Mouse (Mus musculus) olfactory bulb, adult 2 months (tissue): ENCODE measurements around the gene Wdr76. TPM values are rescaled to one million over a fixed set of nuclear protein-coding genes. Genes with fewer than 3 reads are reported as not detected.
"Not testable (repeated sequence)": the region's sequence is repeated elsewhere in the genome, so short reads cannot be mapped to it uniquely, and the experiment has no call there.

Experiments
- H3K27ac ChIP-seq: fragments of 200-500 bp; 2 replicates; pipeline ENCODE4 v1.5.1; 2012; ENCODE audit warnings: low read depth, low read length; ENCODE audit not compliant: insufficient read depth
- H3K4me1 ChIP-seq: fragments of 200-500 bp; 2 replicates; pipeline ENCODE4 v1.6.1; 2012; ENCODE audit warnings: low read length; ENCODE audit not compliant: control insufficient read depth, insufficient read depth
- H3K4me3 ChIP-seq: fragments of 200-500 bp; 2 replicates; pipeline ENCODE4 v1.5.1; 2012; ENCODE audit warnings: mild to moderate bottlenecking, low read depth, low read length, moderate library complexity; ENCODE audit not compliant: insufficient read depth
- CTCF ChIP-seq: fragments of 200-500 bp; IDR thresholded peaks from 2 replicates; pipeline ENCODE4 v1.5.1; 2012; ENCODE audit warnings: low read depth, mild to moderate bottlenecking, low read length, moderate library complexity; ENCODE audit not compliant: insufficient read depth
- POLR2A ChIP-seq: fragments of 200-500 bp; IDR thresholded peaks from 2 replicates; pipeline ENCODE4 v1.6.1; 2012; ENCODE audit warnings: mild to moderate bottlenecking, low read depth, low read length, moderate library complexity; ENCODE audit not compliant: insufficient read depth
- WGBS: fragments of 180-500 bp; shearing (Covaris S2); methylation state at CpG from one replicate; pipeline ENCODE4 v1.1.7; 2018; 5-methylcytosine and 5-hydroxymethylcytosine counted together
- polyA plus RNA-seq: library from polyadenylated mRNA; stranded (reverse); fragments of >200 nt; gene quantifications from 2 replicates; pipeline ENCODE4 v1.2.4, GENCODE M21; 2012; ENCODE audit warnings: low replicate concordance; ENCODE audit not compliant: missing spikeins, insufficient read depth, insufficient read length

Wdr76 gene
- not detected in 2 replicates for polyA plus RNA-seq

DNA sequence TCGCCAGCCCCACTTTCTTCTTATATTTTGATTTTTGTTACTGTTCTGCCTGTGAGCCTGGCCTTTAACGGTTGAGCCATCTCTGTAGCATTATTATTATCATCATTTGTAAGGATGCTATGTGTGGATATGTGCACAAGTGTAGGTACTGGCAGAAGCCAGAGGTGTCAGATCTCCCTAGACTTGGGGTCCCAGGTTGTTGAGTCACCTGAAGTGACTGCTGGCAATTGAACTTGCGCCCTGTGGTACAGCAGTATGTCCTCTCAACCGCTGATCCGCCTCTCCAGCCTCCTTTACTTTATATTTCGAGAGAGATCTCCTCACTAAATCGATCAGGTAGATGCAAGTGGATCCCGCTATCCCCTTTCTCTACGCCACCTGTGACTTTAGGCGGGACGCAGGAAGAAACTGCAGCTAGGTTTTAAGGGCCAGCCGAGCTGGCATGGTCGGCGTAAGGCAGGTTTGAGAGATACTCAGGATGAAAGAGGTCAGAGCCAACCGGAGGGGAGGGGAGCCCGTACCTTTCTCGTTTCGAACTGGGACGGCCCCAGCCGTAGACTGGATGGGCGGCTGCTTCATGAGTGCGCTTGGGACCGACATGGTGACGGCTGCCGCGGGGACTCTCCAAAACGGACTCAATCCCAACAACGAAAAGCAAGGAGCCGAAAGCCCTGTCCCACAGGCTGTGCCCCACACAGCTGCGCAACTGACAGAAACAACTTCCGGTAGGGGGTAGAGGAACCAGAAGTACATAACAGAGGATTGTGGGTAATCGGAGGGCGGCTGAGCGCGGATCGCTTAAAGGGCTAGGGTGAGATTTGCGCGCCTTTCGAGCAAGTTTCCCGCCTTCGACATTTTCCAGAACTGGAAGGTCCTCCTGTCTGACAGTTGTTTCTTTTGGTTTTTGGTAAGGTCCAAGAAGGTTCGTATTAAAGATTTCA, at the start of gene Wdr76, which contains the start of gene Mfap1a:
Gene Wdr76, plus strand, starts transcription at position 782 of the 941 bp plus-strand sequence.
Gene Mfap1a, minus strand, starts transcription at position 724 of the 941 bp plus-strand sequence.
- H3K27ac ChIP-seq, H3K4me1 ChIP-seq: not testable (repeated sequence)
- peak; percentile 70 for TF ChIP-seq POLR2A
- H3K4me3 ChIP-seq = peak within 1 kb of the TSS; percentile 97
- 3% methylated on average over 42 of the region's 42 CpGs for WGBS

DNA sequence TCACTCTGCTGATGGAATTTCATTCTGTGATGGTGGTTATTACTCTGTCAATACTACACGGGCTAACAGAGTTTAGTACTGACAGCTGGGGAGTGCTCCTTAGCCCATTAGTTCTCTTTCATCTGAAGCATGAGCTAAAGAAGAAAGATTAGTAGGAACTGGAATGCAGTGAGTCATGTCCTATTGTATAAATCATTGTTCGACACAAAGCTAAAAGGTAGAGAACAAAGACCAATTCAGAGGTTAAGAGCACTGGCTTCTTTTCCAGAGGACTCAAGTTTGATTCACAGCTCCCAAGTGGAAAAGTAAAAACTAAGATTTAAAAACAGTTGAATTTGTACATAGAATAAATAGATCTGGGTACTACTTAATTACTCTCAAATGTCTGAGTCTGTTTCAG, 46.5 kb upstream of the Wdr76 start:
- 48% methylated on average over 2 of the region's 2 CpGs for WGBS
- TF ChIP-seq CTCF (no peak), POLR2A (no peak)
- Histone ChIP-seq H3K4me3 (no peak overlapping the region), H3K27ac (no peak overlapping the region), H3K4me1 (no peaks in the 10 kb centered on the region; the same call in 1 of the 2 replicates)

DNA sequence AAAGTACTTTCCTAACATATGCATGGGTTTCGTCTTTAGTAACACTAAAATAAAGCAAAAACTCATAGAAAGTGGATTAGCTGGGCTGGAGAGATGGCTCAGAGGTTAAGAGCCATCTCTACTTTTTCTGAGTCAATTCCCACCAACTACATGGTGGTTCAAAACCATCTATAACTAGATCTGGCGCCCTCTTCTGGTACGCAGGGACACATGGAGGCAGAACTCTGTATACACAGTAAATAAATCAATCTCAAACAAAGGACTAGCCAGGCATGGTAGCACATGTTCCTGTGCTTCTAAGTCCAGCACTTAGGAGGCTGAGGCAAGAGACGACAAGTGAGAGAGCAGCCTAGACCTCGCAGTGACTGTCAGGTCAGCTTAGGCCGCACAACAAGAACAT, 37.5 kb upstream of the Wdr76 start:
- not testable (repeated sequence) for H3K4me1 ChIP-seq, H3K4me3 ChIP-seq, H3K27ac ChIP-seq
- WGBS = 88% methylated on average over 1 of the region's 6 CpGs

DNA sequence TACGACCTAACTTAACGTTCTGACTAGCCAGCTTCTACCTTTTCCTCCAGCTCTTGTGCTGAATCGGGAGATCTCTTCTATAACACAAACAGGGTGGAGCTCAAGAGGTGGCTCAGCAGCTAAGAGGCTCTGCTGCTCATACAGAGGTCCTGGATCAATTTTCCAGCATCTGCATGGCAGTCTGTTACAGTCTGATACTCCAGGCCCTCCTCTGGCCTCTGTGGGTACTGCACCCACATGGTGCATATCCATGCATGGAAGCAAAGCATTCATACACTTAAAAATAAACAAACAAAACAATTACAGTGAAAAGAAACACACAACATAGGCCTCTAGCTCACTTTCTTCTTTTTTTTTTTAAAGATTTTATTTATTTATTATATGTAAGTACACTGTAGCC, 33.7 kb upstream of the Wdr76 start:
- H3K4me3 ChIP-seq, H3K4me1 ChIP-seq, H3K27ac ChIP-seq: not testable (repeated sequence)
- WGBS = 91% methylated on average over 3 of the region's 3 CpGs

- H3K27ac ChIP-seq = peak within 1 kb of the TSS; percentile 8; the same call in 1 of the 2 replicates
- not testable (repeated sequence) for H3K4me1 ChIP-seq
- 5% methylated on average over 40 of the region's 41 CpGs for WGBS
- peak within 1 kb of the TSS; percentile 70 for H3K4me3 ChIP-seq
- TF ChIP-seq POLR2A = peak; percentile 59
Observed at GRCm38 (mm10) chr2:121473301-121474179, 33.0 kb upstream of the Wdr76 start, which contains the start of gene Mfap1b. Gene Mfap1b (minus strand): TSS chr2:121474067.

DNA sequence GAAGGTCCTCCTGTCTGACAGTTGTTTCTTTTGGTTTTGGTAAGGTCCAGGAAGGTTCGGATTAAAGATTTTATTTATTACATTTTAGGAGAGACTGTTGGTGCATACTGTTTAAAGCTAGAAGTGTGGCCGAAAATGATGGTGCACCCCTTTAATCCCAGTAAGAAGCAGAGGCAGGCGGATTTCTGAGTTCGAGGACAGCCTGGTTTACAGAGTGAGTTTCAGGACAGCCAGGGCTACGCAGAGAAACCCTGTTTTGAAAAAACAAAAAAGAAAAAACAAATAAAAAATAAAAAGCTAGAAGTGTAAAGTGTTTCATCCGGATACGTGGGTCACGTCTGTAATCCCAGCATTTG, 32.4 kb upstream of the Wdr76 start:
- Histone ChIP-seq H3K4me3 (peak overlapping the region; percentile 70), H3K4me1 (no peaks in the 10 kb centered on the region), H3K27ac (peak overlapping the region; percentile 8; the same call in 1 of the 2 replicates)
- WGBS = 33% methylated on average over 8 of the region's 8 CpGs
- no peak for TF ChIP-seq POLR2A
- TF ChIP-seq CTCF = no peak

- 98% methylated on average over 2 of the region's 2 CpGs for WGBS
- H3K4me1 ChIP-seq = not testable (repeated sequence)
Observed at GRCm38 (mm10) chr2:121475306-121475705, 31.2 kb upstream of the Wdr76 start.

GRCm38 (mm10) chr2:121477491-121478266, 28.8 kb upstream of the Wdr76 start:
- 75% methylated on average over 3 of the region's 3 CpGs for WGBS
- no peaks in the 10 kb centered on the region; the same call in 1 of the 2 replicates for H3K4me1 ChIP-seq
- no peak overlapping the region for H3K27ac ChIP-seq
- H3K4me3 ChIP-seq = no peak overlapping the region
- no peak for TF ChIP-seq POLR2A
- TF ChIP-seq CTCF = no peak

More at GRCm38 (mm10) chr2:121475306-121475705, 31.2 kb upstream of the Wdr76 start:
- not testable (repeated sequence) for H3K4me3 ChIP-seq, H3K27ac ChIP-seq

GRCm38 (mm10) chr2:121480498-121480897, 26.0 kb upstream of the Wdr76 start:
- no peak overlapping the region for H3K4me3 ChIP-seq
- WGBS = 60% methylated on average over 3 of the region's 3 CpGs
- H3K27ac ChIP-seq = no peak overlapping the region
- TF ChIP-seq CTCF (no peak), POLR2A (no peak)
- H3K4me1 ChIP-seq = no peaks in the 10 kb centered on the region; the same call in 1 of the 2 replicates

GRCm38 (mm10) chr2:121480916-121481315, 25.6 kb upstream of the Wdr76 start:
- 89% methylated on average over 13 of the region's 13 CpGs for WGBS
- H3K4me1 ChIP-seq, H3K27ac ChIP-seq: not testable (repeated sequence)

More at GRCm38 (mm10) chr2:121480916-121481315, 25.6 kb upstream of the Wdr76 start:
- H3K4me3 ChIP-seq = not testable (repeated sequence)
